Mouse (Mus musculus) bone marrow macrophage, adult 2 months (primary cell): Measurements from ENCODE around the gene Thsd7a.

Experiments
- CTCF ChIP-seq: IDR thresholded peaks from 2 replicates; pipeline ENCODE4 v1.5.1; 2012; ENCODE audit warnings: low read depth, mild to moderate bottlenecking, low read length, moderate library complexity
- POLR2A ChIP-seq: IDR thresholded peaks from 2 replicates; pipeline ENCODE4 v1.6.1; 2012; ENCODE audit warnings: mild to moderate bottlenecking, low read depth, low read length, borderline replicate concordance

GRCm38 (mm10) chr6:12439561-12439960 lies 309.6 kb downstream of the Thsd7a start:
- TF ChIP-seq POLR2A (no peak), CTCF (no peak)
